ENCODE assay signal across 23 mouse cellular contexts in genomic region chr6:46201828-46202227, GRCm38 (mm10).
DNase-seq lines count a peak whose midpoint lies in the region; ATAC-seq and TF ChIP-seq lines count a peak whose summit lies in the region.
"Had no signal": no experiment of that assay in that cellular context is flagged by ENCODE, and none has a peak within 500 bp of the region (broad histone marks: within the 10 kb centered on the region; RNA-seq: fewer than 3 reads in every experiment).

No protein-coding gene starts in this region.

- H3K4me1 ChIP-seq in kidney, embryonic 16.5 days (ENCODE audit: insufficient read depth, low read length) = no peaks in the 10 kb centered on the region
- no peaks in the 10 kb centered on the region for H3K4me1 ChIP-seq in lung, embryonic 14.5 days (ENCODE audit: insufficient read depth)
- H3K4me1 ChIP-seq in lung, postnatal 0 days (ENCODE audit: insufficient read depth, low read depth, low read length) = no peaks in the 10 kb centered on the region
- H3K4me1 ChIP-seq: embryonic facial prominence, embryonic 12.5 days; embryonic facial prominence, embryonic 15.5 days; hindbrain, embryonic 12.5 days had no signal

- H3K4me3 ChIP-seq in kidney, embryonic 16.5 days (ENCODE audit: low read length) = no peak overlapping the region
- H3K4me3 ChIP-seq in lung, embryonic 14.5 days (ENCODE audit: low read depth, low read length) = no peak overlapping the region
- no peak overlapping the region for H3K4me3 ChIP-seq in lung, postnatal 0 days (ENCODE audit: low read depth, low read length)
- H3K4me3 ChIP-seq: embryonic facial prominence, embryonic 12.5 days; embryonic facial prominence, embryonic 15.5 days; gastrocnemius, adult 2 months; hindbrain, embryonic 12.5 days had no signal

- TF ChIP-seq EP300 in lung, postnatal 0 days (IDR thresholded peaks at IDR 0.05) = no peak

- no peaks in the 10 kb centered on the region for H3K27me3 ChIP-seq in kidney, embryonic 16.5 days (ENCODE audit: insufficient read depth, low read length)
- no peaks in the 10 kb centered on the region for H3K27me3 ChIP-seq in lung, embryonic 14.5 days (ENCODE audit: insufficient read depth, low read length)
- H3K27me3 ChIP-seq in lung, postnatal 0 days (replicated peaks; ENCODE audit: insufficient read depth, low read length) = no peaks in the 10 kb centered on the region
- H3K27me3 ChIP-seq: embryonic facial prominence, embryonic 12.5 days; embryonic facial prominence, embryonic 15.5 days; hindbrain, embryonic 12.5 days had no signal

- no peak for DNase-seq in kidney, postnatal 10 days
- DNase-seq in lung, embryonic 14.5 days = peak; percentile 89
- no peak for DNase-seq in lung, postnatal 0 days (ENCODE audit: low spot score)
- DNase-seq in lung, postnatal 10 days = peak; percentile 1
- DNase-seq in lung, adult 18-20 months = no peak
- DNase-seq in thymus, postnatal 14 days = no peak
- DNase-seq: adrenal gland, adult 2 months; adrenal gland, postnatal 14 days; cerebellum, adult 11 months; cerebellum, adult 2 months; cerebellum, adult 9-11 months; cerebellum, postnatal 25 days; forebrain, postnatal 0 days; gastrocnemius, adult 2 months; gastrocnemius, postnatal 14 days; heart, adult 11 months had no signal

- no peak for TF ChIP-seq CTCF in lung, embryonic 14.5 days (IDR thresholded peaks at IDR 0.05; ENCODE audit: low read depth)
- no peak for TF ChIP-seq CTCF in lung, postnatal 0 days (IDR thresholded peaks at IDR 0.05)

- H3K36me3 ChIP-seq in kidney, embryonic 16.5 days (ENCODE audit: insufficient read depth, low read length) = no peaks in the 10 kb centered on the region
- H3K36me3 ChIP-seq in lung, embryonic 14.5 days (ENCODE audit: insufficient read depth) = no peaks in the 10 kb centered on the region
- H3K36me3 ChIP-seq in lung, postnatal 0 days (ENCODE audit: insufficient read depth, low read length) = no peaks in the 10 kb centered on the region
- H3K36me3 ChIP-seq: embryonic facial prominence, embryonic 12.5 days; embryonic facial prominence, embryonic 15.5 days; hindbrain, embryonic 12.5 days had no signal

- H3K9ac ChIP-seq in kidney, embryonic 16.5 days (replicated peaks; ENCODE audit: low read length) = no peak overlapping the region
- H3K9ac ChIP-seq in lung, embryonic 14.5 days = no peak overlapping the region
- H3K9ac ChIP-seq in lung, postnatal 0 days (replicated peaks; ENCODE audit: low read depth) = no peak overlapping the region
- H3K9ac ChIP-seq: embryonic facial prominence, embryonic 12.5 days; embryonic facial prominence, embryonic 15.5 days; forebrain, postnatal 0 days; hindbrain, embryonic 12.5 days had no signal

- 0 out of 2 replicates have a peak, but pooled peaks have one; percentile 61 for ATAC-seq in kidney, embryonic 16.5 days (ENCODE audit: low FRiP score, low TSS enrichment)
- ATAC-seq in lung, embryonic 14.5 days (ENCODE audit: insufficient read depth) = peak; percentile 98
- no peak for ATAC-seq in lung, postnatal 0 days
- ATAC-seq: CD4-positive, CD25-positive, alpha-beta regulatory T cell, adult 4 months; forebrain, embryonic 14.5 days; forebrain, postnatal 0 days had no signal

- H3K4me2 ChIP-seq in kidney, embryonic 16.5 days (replicated peaks; ENCODE audit: low read depth, low read length) = no peak overlapping the region
- H3K4me2 ChIP-seq in lung, embryonic 14.5 days = no peak overlapping the region
- no peak overlapping the region for H3K4me2 ChIP-seq in lung, postnatal 0 days (replicated peaks; ENCODE audit: low read depth, low read length)
- H3K4me2 ChIP-seq: embryonic facial prominence, embryonic 12.5 days; embryonic facial prominence, embryonic 15.5 days; heart, embryonic 11.5 days; hindbrain, embryonic 12.5 days had no signal

- 56% methylated on average over 4 of the region's 4 CpGs for WGBS in kidney, embryonic 16.5 days
- WGBS in lung, embryonic 14.5 days = 35% methylated on average over 4 of the region's 4 CpGs
- WGBS in lung, postnatal 0 days = 51% methylated on average over 4 of the region's 4 CpGs

- no peaks in the 10 kb centered on the region for H3K9me3 ChIP-seq in kidney, embryonic 16.5 days (ENCODE audit: low read length)
- no peaks in the 10 kb centered on the region for H3K9me3 ChIP-seq in lung, embryonic 14.5 days (ENCODE audit: low read depth, low read length)
- H3K9me3 ChIP-seq in lung, postnatal 0 days (ENCODE audit: low read length) = no peaks in the 10 kb centered on the region
- H3K9me3 ChIP-seq: embryonic facial prominence, embryonic 12.5 days; embryonic facial prominence, embryonic 15.5 days; hindbrain, embryonic 12.5 days had no signal

- no peak overlapping the region for H3K27ac ChIP-seq in kidney, embryonic 16.5 days (ENCODE audit: low read length)
- no peak overlapping the region for H3K27ac ChIP-seq in lung, embryonic 14.5 days (ENCODE audit: low read depth)
- H3K27ac ChIP-seq in lung, postnatal 0 days (ENCODE audit: low read length) = no peak overlapping the region
- H3K27ac ChIP-seq: embryonic facial prominence, embryonic 12.5 days; embryonic facial prominence, embryonic 15.5 days; gastrocnemius, adult 2 months; hindbrain, embryonic 12.5 days had no signal

Comparison
In these comparisons a context has a peak if more than half of its experiments do, and no peak if none do; other contexts are left out.
1. DNase-seq: peak in lung, embryonic 14.5 days (single experiment) and lung, postnatal 10 days (single experiment); none in kidney, postnatal 10 days (single experiment), lung, postnatal 0 days (single experiment), lung, adult 18-20 months (0 of 2) and thymus, postnatal 14 days (single experiment).